Mouse (Mus musculus) liver, embryonic 13.5 days (tissue): ENCODE results near the gene Cchcr1. TPM values are rescaled to one million over a fixed set of nuclear protein-coding genes. Genes with fewer than 3 reads are reported as not detected.
A peak's percentile ranks its signal among the peaks of the same experiment; 100 is the strongest.

Source experiments
- ATAC-seq: fragments of 200-750 bp; cut with Nextera tagmentation; 2 replicates; pipeline ENCODE4 v1.8.0; 2017; ENCODE audit warnings: low read depth, mild to moderate bottlenecking, moderate number of reproducible peaks, moderate library complexity
- DNase-seq: peaks from one replicate; pipeline ENCODE4 v3.0.0; 2022
- H3K27ac ChIP-seq: fragments of 300-500 bp; sonication (generic); 2 replicates; pipeline ENCODE4 v1.5.1; 2015; ENCODE audit warnings: moderate library complexity, mild to moderate bottlenecking, inconsistent platforms
- H3K27me3 ChIP-seq: fragments of 300-500 bp; sonication (generic); 2 replicates; pipeline ENCODE4 v1.6.1; 2015; ENCODE audit warnings: mild to moderate bottlenecking, inconsistent platforms
- H3K36me3 ChIP-seq: fragments of 300-500 bp; sonication (generic); 2 replicates; pipeline ENCODE4 v1.6.1; 2015; ENCODE audit warnings: mild to moderate bottlenecking, inconsistent platforms
- H3K4me1 ChIP-seq: fragments of 300-500 bp; sonication (generic); replicated peaks from 2 replicates; pipeline ENCODE4 v1.6.1; 2015; ENCODE audit warnings: inconsistent platforms
- H3K4me2 ChIP-seq: fragments of 300-500 bp; sonication (generic); 2 replicates; pipeline ENCODE4 v1.6.1; 2015; ENCODE audit warnings: inconsistent platforms, mild to moderate bottlenecking, moderate library complexity
- H3K4me3 ChIP-seq: fragments of 300-500 bp; sonication (generic); replicated peaks from 2 replicates; pipeline ENCODE4 v1.5.1; 2015; ENCODE audit warnings: mild to moderate bottlenecking, inconsistent platforms
- H3K9ac ChIP-seq: fragments of 300-500 bp; sonication (generic); 2 replicates; pipeline ENCODE4 v1.6.1; 2015; ENCODE audit warnings: mild to moderate bottlenecking, inconsistent platforms
- H3K9me3 ChIP-seq: fragments of 300-500 bp; sonication (generic); replicated peaks from 2 replicates; pipeline ENCODE4 v1.6.1; 2016; ENCODE audit warnings: inconsistent platforms
- WGBS: fragments of 180-500 bp; shearing (Covaris S2); methylation state at CpG from one replicate; pipeline ENCODE4 v1.1.7; 2015; ENCODE audit not compliant: insufficient replicate concordance; 5-methylcytosine and 5-hydroxymethylcytosine counted together
- polyA plus RNA-seq: library from polyadenylated mRNA; unstranded; fragments of >200 nt; fragmentation: Nextera tagmentation; extraction: Ambion mirVana; gene quantifications from 2 replicates; pipeline ENCODE4 v1.2.1, GENCODE M21; 2015

Cchcr1 gene
- polyA plus RNA-seq, 1 experiment from 2014 or later, result 7.5 TPM

- 52% methylated on average over 14 of the region's 14 CpGs for WGBS
- no peak for ATAC-seq
- no peaks in the 10 kb centered on the region for H3K9me3 ChIP-seq
- H3K36me3 ChIP-seq, result no peaks in the 10 kb centered on the region
- no peak overlapping the region for H3K27ac ChIP-seq
- no peaks in the 10 kb centered on the region for H3K4me1 ChIP-seq
- no peak for DNase-seq
- H3K27me3 ChIP-seq, result no peaks in the 10 kb centered on the region
- H3K4me2 ChIP-seq, result no peak overlapping the region
- no peak overlapping the region for H3K4me3 ChIP-seq
- H3K9ac ChIP-seq, result no peak overlapping the region
Measured at GRCm38 (mm10) chr17:35543412-35543861, 26.5 kb downstream of the Cchcr1 start.

- no peaks in the 10 kb centered on the region for H3K36me3 ChIP-seq
- ATAC-seq, result no peak
- WGBS, result 50% methylated on average over 6 of the region's 6 CpGs
- H3K27ac ChIP-seq, result no peak overlapping the region
- no peaks in the 10 kb centered on the region for H3K9me3 ChIP-seq
- H3K4me3 ChIP-seq, result no peak overlapping the region
- DNase-seq, result no peak
- H3K27me3 ChIP-seq, result no peaks in the 10 kb centered on the region
- H3K4me2 ChIP-seq, result no peak overlapping the region
- no peak overlapping the region for H3K9ac ChIP-seq
- H3K4me1 ChIP-seq, result no peaks in the 10 kb centered on the region
Measured at GRCm38 (mm10) chr17:35544001-35544400, 27.1 kb downstream of the Cchcr1 start.

GRCm38 (mm10) chr17:35544680-35545079, 27.8 kb downstream of the Cchcr1 start:
- H3K9ac ChIP-seq, result no peak overlapping the region
- H3K4me3 ChIP-seq, result no peak overlapping the region
- ATAC-seq, result no peak
- no peak overlapping the region for H3K27ac ChIP-seq
- WGBS, result 37% methylated on average over 6 of the region's 6 CpGs
- H3K4me2 ChIP-seq, result no peak overlapping the region
- no peaks in the 10 kb centered on the region for H3K9me3 ChIP-seq
- no peaks in the 10 kb centered on the region for H3K27me3 ChIP-seq
- no peaks in the 10 kb centered on the region for H3K36me3 ChIP-seq
- no peak for DNase-seq
- H3K4me1 ChIP-seq, result no peaks in the 10 kb centered on the region

- no peak for DNase-seq
- no peak overlapping the region for H3K9ac ChIP-seq
- no peak overlapping the region for H3K4me3 ChIP-seq
- no peaks in the 10 kb centered on the region for H3K4me1 ChIP-seq
- no peaks in the 10 kb centered on the region for H3K36me3 ChIP-seq
- H3K27ac ChIP-seq, result no peak overlapping the region
- H3K4me2 ChIP-seq, result no peak overlapping the region
- WGBS, result 51% methylated on average over 2 of the region's 2 CpGs
- H3K9me3 ChIP-seq, result no peaks in the 10 kb centered on the region
- no peak for ATAC-seq
- no peaks in the 10 kb centered on the region for H3K27me3 ChIP-seq
Measured at GRCm38 (mm10) chr17:35547465-35547864, 30.6 kb downstream of the Cchcr1 start.

- H3K9me3 ChIP-seq, result no peaks in the 10 kb centered on the region
- H3K9ac ChIP-seq, result no peak overlapping the region
- no peak overlapping the region for H3K27ac ChIP-seq
- no peak for ATAC-seq
- WGBS, result 23% methylated on average over 5 of the region's 5 CpGs
- H3K4me2 ChIP-seq, result no peak overlapping the region
- no peak overlapping the region for H3K4me3 ChIP-seq
- no peaks in the 10 kb centered on the region for H3K27me3 ChIP-seq
- H3K4me1 ChIP-seq, result no peaks in the 10 kb centered on the region
- H3K36me3 ChIP-seq, result no peaks in the 10 kb centered on the region
- DNase-seq, result no peak
Measured at GRCm38 (mm10) chr17:35548636-35549035, 31.7 kb downstream of the Cchcr1 start.

GRCm38 (mm10) chr17:35549437-35550142, 32.7 kb downstream of the Cchcr1 start:
- Histone ChIP-seq H3K4me3 (no peak overlapping the region), H3K27me3 (no peaks in the 10 kb centered on the region), H3K9me3 (no peaks in the 10 kb centered on the region), H3K4me1 (no peaks in the 10 kb centered on the region), H3K4me2 (no peak overlapping the region), H3K9ac (no peak overlapping the region), H3K27ac (peak overlapping the region; percentile 10; the same call in 1 of the 2 replicates), H3K36me3 (no peaks in the 10 kb centered on the region)
- ATAC-seq, result no peak
- no peak for DNase-seq
- 40% methylated on average over 15 of the region's 15 CpGs for WGBS

GRCm38 (mm10) chr17:35550143-35550494, 33.2 kb downstream of the Cchcr1 start:
- WGBS, result 75% methylated on average over 4 of the region's 4 CpGs
- ATAC-seq (no peak), DNase-seq (no peak)
- Histone ChIP-seq H3K9me3 (no peaks in the 10 kb centered on the region), H3K9ac (no peak overlapping the region), H3K4me3 (no peak overlapping the region), H3K27ac (no peak overlapping the region), H3K4me2 (no peak overlapping the region), H3K27me3 (no peaks in the 10 kb centered on the region), H3K4me1 (no peaks in the 10 kb centered on the region), H3K36me3 (no peaks in the 10 kb centered on the region)

- Histone ChIP-seq H3K27ac (no peak overlapping the region), H3K4me1 (no peaks in the 10 kb centered on the region), H3K9ac (no peak overlapping the region), H3K36me3 (no peaks in the 10 kb centered on the region), H3K27me3 (no peaks in the 10 kb centered on the region), H3K4me2 (no peak overlapping the region), H3K4me3 (no peak overlapping the region), H3K9me3 (no peaks in the 10 kb centered on the region)
- DNase-seq (no peak), ATAC-seq (no peak)
- WGBS, result 46% methylated on average over 8 of the region's 8 CpGs
Measured at GRCm38 (mm10) chr17:35550871-35551270, 34.0 kb downstream of the Cchcr1 start.

GRCm38 (mm10) chr17:35551881-35552414, 35.0 kb downstream of the Cchcr1 start, which contains the start of gene Cdsn:
Gene Cdsn (plus strand): TSS chr17:35552128.
- H3K27ac ChIP-seq, result no peak within 1 kb of the TSS
- H3K4me3 ChIP-seq, result no peak within 1 kb of the TSS
- H3K9me3 ChIP-seq, result no peaks in the 10 kb centered on the region
- H3K27me3 ChIP-seq, result no peaks in the 10 kb centered on the region
- no peaks in the 10 kb centered on the region for H3K4me1 ChIP-seq
- WGBS, result 71% methylated on average over 10 of the region's 10 CpGs
- H3K4me2 ChIP-seq, result no peak within 1 kb of the TSS
- H3K36me3 ChIP-seq, result no peaks in the 10 kb centered on the region
- ATAC-seq, result no peak
- DNase-seq, result no peak
- H3K9ac ChIP-seq, result no peak within 1 kb of the TSS

- Histone ChIP-seq H3K9ac (no peak overlapping the region), H3K27me3 (no peaks in the 10 kb centered on the region), H3K4me3 (no peak overlapping the region), H3K27ac (no peak overlapping the region), H3K36me3 (no peaks in the 10 kb centered on the region), H3K4me2 (no peak overlapping the region), H3K4me1 (no peaks in the 10 kb centered on the region), H3K9me3 (no peaks in the 10 kb centered on the region)
- ATAC-seq (no peak), DNase-seq (no peak)
- WGBS, result 61% methylated on average over 5 of the region's 5 CpGs
Measured at GRCm38 (mm10) chr17:35554321-35554720, 37.4 kb downstream of the Cchcr1 start.

- no peak for ATAC-seq
- no peaks in the 10 kb centered on the region for H3K27me3 ChIP-seq
- H3K4me1 ChIP-seq, result no peaks in the 10 kb centered on the region
- H3K27ac ChIP-seq, result no peak overlapping the region
- 71% methylated on average over 18 of the region's 18 CpGs for WGBS
- H3K9ac ChIP-seq, result no peak overlapping the region
- no peaks in the 10 kb centered on the region for H3K36me3 ChIP-seq
- no peak overlapping the region for H3K4me2 ChIP-seq
- no peak for DNase-seq
- H3K4me3 ChIP-seq, result no peak overlapping the region
- no peaks in the 10 kb centered on the region for H3K9me3 ChIP-seq
Measured at GRCm38 (mm10) chr17:35554761-35555397, 38.0 kb downstream of the Cchcr1 start.
